Mouse (Mus musculus) CH12.LX (cell line): ENCODE results near the gene Rpl13a.

Source experiments
- CHD2 ChIP-seq: IDR thresholded peaks from 2 replicates; pipeline ENCODE4 v1.6.1; 2011; ENCODE audit warnings: low read length, improper control_type of control experiment
- CTCF ChIP-seq, 2 experiments: IDR thresholded peaks in 1 of 2; conservative IDR thresholded peaks in 1 of 2; 2 replicates each; pipeline ENCODE4 v1.5.1; 2011 to 2012; ENCODE audit warnings: low read depth in 2 of 2, low read length in 2 of 2, improper control_type of control experiment in 1 of 2, inconsistent platforms in 1 of 2, mild to moderate bottlenecking in 1 of 2, moderate library complexity in 1 of 2
- EP300 ChIP-seq: IDR thresholded peaks from 2 replicates; pipeline ENCODE4 v1.6.1; 2011; ENCODE audit warnings: low read length, improper control_type of control experiment
- PAX5 ChIP-seq: IDR thresholded peaks from 2 replicates; pipeline ENCODE4 v1.6.1; 2012; ENCODE audit warnings: low read length, inconsistent platforms, mixed read lengths
- POLR2A ChIP-seq: IDR thresholded peaks from 2 replicates; pipeline ENCODE4 v1.6.1; 2011; ENCODE audit warnings: low read depth, mild to moderate bottlenecking, improper control_type of control experiment, low read length
- USF2 ChIP-seq: conservative IDR thresholded peaks from 2 replicates; pipeline ENCODE4 v1.6.1; 2011; ENCODE audit warnings: low read depth, low read length, improper control_type of control experiment

DNA sequence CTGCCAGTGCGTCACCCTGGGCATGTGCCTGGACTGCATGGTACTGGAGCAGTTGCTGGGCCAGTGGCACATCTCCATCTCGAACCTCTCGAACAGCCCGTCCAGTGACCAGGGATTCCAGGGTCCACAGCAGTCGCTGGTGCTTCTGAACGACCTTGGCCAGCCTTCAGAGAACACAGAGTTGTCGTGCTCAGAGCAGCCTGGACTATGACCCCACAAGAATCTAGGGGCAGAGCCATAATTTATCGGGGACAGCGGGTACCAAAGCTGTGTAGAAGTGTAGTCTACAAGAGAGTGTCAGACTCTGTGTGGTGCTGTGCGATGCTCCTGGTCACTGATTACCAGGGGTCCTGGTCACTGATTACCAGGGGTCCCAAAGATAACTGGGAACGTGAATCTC is 19.3 kb upstream of the Rpl13a start:
- TF ChIP-seq USF2: no peak
- no peak for TF ChIP-seq EP300
- no peak for TF ChIP-seq CHD2
- TF ChIP-seq PAX5: no peak
- TF ChIP-seq POLR2A: no peak
- no peak for TF ChIP-seq CTCF (conservative IDR thresholded peaks at IDR 0.05 in 1 of 2, IDR thresholded peaks at IDR 0.05 in 1 of 2; ENCODE audit: low read depth in 2 of 2, low read length in 2 of 2)
